Mouse (Mus musculus) adrenal gland, postnatal 4 days (tissue): ENCODE measurements around the gene Glt28d2. TPM values are rescaled to one million over a fixed set of nuclear protein-coding genes. Genes with fewer than 3 reads are reported as not detected.

Experiments used
- DNase-seq, 2 experiments: peaks; one replicate each; pipeline ENCODE4 v3.0.0; 2021 to 2022; ENCODE audit warnings: low spot score in 2 of 2, mixed read lengths in 2 of 2
- total RNA-seq, 2 experiments: library from RNA; stranded (reverse); gene quantifications; 2 replicates each; pipeline ENCODE4 v1.2.3; 2021

Gene Glt28d2
- total RNA-seq, 2 experiments from 2014 or later, result 2.4 to 2.5 TPM

- DNase-seq, result no peak
Measured at GRCm38 (mm10) chr3:85829047-85829446, 58.3 kb downstream of the Glt28d2 start.

GRCm38 (mm10) chr3:85827815-85828214 is 59.5 kb downstream of the Glt28d2 start:
- DNase-seq, result no peak

GRCm38 (mm10) chr3:85827283-85827682 is 60.0 kb downstream of the Glt28d2 start:
- no peak for DNase-seq

- no peak for DNase-seq
Measured at GRCm38 (mm10) chr3:85820839-85821548, 66.3 kb downstream of the Glt28d2 start.

Other genes with a start within 250 kb of the Glt28d2 start
- 1 to 10 TPM; 9.1 to 9.3 TPM for gene Fam160a1, start 70.2 kb downstream of the Glt28d2 start, total RNA-seq
- 1 to 10 TPM; 8.0 to 8.3 TPM for gene Gm37240, start within 50 bp of the Glt28d2 start, total RNA-seq
- gene Sh3d19, start 83.6 kb upstream of the Glt28d2 start, total RNA-seq, result 10 to 100 TPM; 27.0 to 29.3 TPM
- gene Prss48, start 115.0 kb upstream of the Glt28d2 start, total RNA-seq, result not detected